Mouse (Mus musculus) G1E (cell line): Measurements from ENCODE around the gene Ipo5.

Experiments used
- CTCF ChIP-seq: IDR thresholded peaks from 2 replicates; pipeline ENCODE4 v1.5.1; 2012; ENCODE audit warnings: low read depth, low read length, inconsistent platforms, mixed read lengths
- GATA1 ChIP-seq: IDR thresholded peaks from 2 replicates; pipeline ENCODE4 v1.6.1; 2012; ENCODE audit warnings: borderline replicate concordance, low read length, inconsistent platforms, mixed read lengths
- GATA2 ChIP-seq: IDR thresholded peaks from 2 replicates; pipeline ENCODE4 v1.6.1; 2012; ENCODE audit warnings: low read depth, low read length, inconsistent platforms, borderline replicate concordance
- POLR2AphosphoS5 ChIP-seq: IDR thresholded peaks from 2 replicates; pipeline ENCODE4 v1.6.1; 2012; ENCODE audit warnings: low read depth, low read length, inconsistent platforms; ENCODE audit not compliant: insufficient replicate concordance

DNA sequence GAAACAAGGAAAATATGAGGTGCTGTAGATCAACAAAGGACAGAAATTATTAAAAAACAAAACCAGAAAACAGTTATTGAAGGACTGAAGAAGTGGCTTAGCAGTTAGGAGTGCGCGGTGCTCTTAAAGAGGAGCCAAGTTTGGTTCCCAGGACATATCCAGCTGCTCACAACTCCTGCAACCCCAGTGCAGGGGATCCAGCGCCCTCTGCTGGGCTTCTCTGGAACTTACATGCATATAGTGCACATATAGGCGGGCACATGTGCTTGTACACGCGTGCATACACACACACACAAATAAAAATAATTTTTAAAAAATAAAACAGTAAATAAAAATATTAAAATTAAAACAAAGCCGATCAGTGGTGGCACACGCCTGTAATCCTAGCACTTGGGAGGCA lies 59.6 kb downstream of the Ipo5 start:
- TF ChIP-seq POLR2AphosphoS5, result no peak
- no peak for TF ChIP-seq CTCF
- TF ChIP-seq GATA2, result no peak
- TF ChIP-seq GATA1, result no peak
